Mouse (Mus musculus): ENCODE data around the gene Timm10b. TPM values are rescaled to one million over a fixed set of nuclear protein-coding genes. Genes with fewer than 3 reads are reported as not detected.

The Timm10b gene
- polyA plus RNA-seq (2012; rRNA removed): 151 and 194 TPM in 2 replicates

DNA sequence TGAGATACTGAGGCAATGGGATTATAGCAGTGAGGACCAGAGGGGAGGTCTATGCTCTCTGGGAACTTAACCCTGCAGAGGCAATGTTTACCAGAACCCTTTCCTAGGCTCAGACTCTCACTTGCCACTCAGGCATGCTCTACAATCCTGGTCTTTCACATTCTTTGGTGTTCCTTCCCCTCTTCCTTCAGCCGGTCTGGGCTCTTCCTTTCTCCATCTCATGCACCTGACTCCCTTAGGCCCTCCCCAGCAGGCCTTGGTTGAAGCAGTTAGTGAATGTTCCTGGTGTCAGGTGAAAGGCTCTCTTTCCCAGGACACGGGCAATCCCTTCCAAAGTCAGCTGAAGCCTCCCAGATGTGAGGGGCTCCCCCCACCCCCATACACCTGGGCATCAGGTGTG is at the start of gene Timm10b:
Timm10b (plus strand) TSS at position 301 of the 400 bp plus-strand sequence.
- H3K27ac ChIP-seq (ENCODE audit: control insufficient read depth, insufficient read depth, low read length): peak within 1 kb of the TSS; percentile 80
- peaks cover 11% of the 10 kb centered on the region for H3K4me1 ChIP-seq (replicated peaks; ENCODE audit: control insufficient read depth, insufficient read depth, low read length)
- WGBS: 2% methylated on average over 2 of the region's 2 CpGs
- no peaks in the 10 kb centered on the region for H3K27me3 ChIP-seq (ENCODE audit: control insufficient read depth, insufficient read depth, low read length)
- no peak for TF ChIP-seq CTCF (IDR thresholded peaks at IDR 0.05; ENCODE audit: borderline replicate concordance, control insufficient read depth, extremely low read depth, insufficient read depth, low read length, poor library complexity)
- no peak for TF ChIP-seq POLR2A (IDR thresholded peaks at IDR 0.05; ENCODE audit: control insufficient read depth, extremely low read depth, insufficient read depth, low read length, poor library complexity)
- peaks cover 4% of the 10 kb centered on the region; the same call in 1 of the 2 replicates for H3K36me3 ChIP-seq (ENCODE audit: control insufficient read depth, insufficient read depth, low read length)
- no peak for DNase-seq
- H3K4me3 ChIP-seq (ENCODE audit: control insufficient read depth, insufficient read depth, low read length): peak within 1 kb of the TSS; percentile 90

GRCm38 (mm10) chr7:105590097-105590496 is 49.8 kb upstream of the Timm10b start:
- DNase-seq: no peak
- TF ChIP-seq CTCF (IDR thresholded peaks at IDR 0.05; ENCODE audit: borderline replicate concordance, control insufficient read depth, extremely low read depth, insufficient read depth, low read length, poor library complexity): no peak
- WGBS: 93% methylated on average over 7 of the region's 7 CpGs

GRCm38 (mm10) chr7:105602860-105603623 is 36.8 kb upstream of the Timm10b start:
- Histone ChIP-seq H3K36me3 (ENCODE audit: control insufficient read depth, insufficient read depth, low read length) (no peaks in the 10 kb centered on the region), H3K4me1 (replicated peaks; ENCODE audit: control insufficient read depth, insufficient read depth, low read length) (no peaks in the 10 kb centered on the region), H3K27ac (ENCODE audit: control insufficient read depth, insufficient read depth, low read length) (no peak overlapping the region), H3K4me3 (ENCODE audit: control insufficient read depth, insufficient read depth, low read length) (no peak overlapping the region), H3K27me3 (ENCODE audit: control insufficient read depth, insufficient read depth, low read length) (no peaks in the 10 kb centered on the region)
- WGBS: 46% methylated on average over 9 of the region's 9 CpGs
- DNase-seq: peak; percentile 35
- TF ChIP-seq POLR2A (IDR thresholded peaks at IDR 0.05; ENCODE audit: control insufficient read depth, extremely low read depth, insufficient read depth, low read length, poor library complexity): no peak
- TF ChIP-seq CTCF (IDR thresholded peaks at IDR 0.05; ENCODE audit: borderline replicate concordance, control insufficient read depth, extremely low read depth, insufficient read depth, low read length, poor library complexity): 0 out of 2 replicates have a peak, but pooled peaks have one; percentile 34

More at GRCm38 (mm10) chr7:105590097-105590496, 49.8 kb upstream of the Timm10b start:
- H3K4me3 ChIP-seq (ENCODE audit: control insufficient read depth, insufficient read depth, low read length): no peak overlapping the region
- no peaks in the 10 kb centered on the region for H3K4me1 ChIP-seq (replicated peaks; ENCODE audit: control insufficient read depth, insufficient read depth, low read length)
- H3K36me3 ChIP-seq (ENCODE audit: control insufficient read depth, insufficient read depth, low read length): no peaks in the 10 kb centered on the region
- no peak overlapping the region for H3K27ac ChIP-seq (ENCODE audit: control insufficient read depth, insufficient read depth, low read length)
- no peaks in the 10 kb centered on the region for H3K27me3 ChIP-seq (ENCODE audit: control insufficient read depth, insufficient read depth, low read length)

GRCm38 (mm10) chr7:105608467-105608866 is 31.4 kb upstream of the Timm10b start:
- no peaks in the 10 kb centered on the region for H3K36me3 ChIP-seq (ENCODE audit: control insufficient read depth, insufficient read depth, low read length)
- no peak for DNase-seq
- H3K27ac ChIP-seq (ENCODE audit: control insufficient read depth, insufficient read depth, low read length): no peak overlapping the region
- no peaks in the 10 kb centered on the region for H3K27me3 ChIP-seq (ENCODE audit: control insufficient read depth, insufficient read depth, low read length)
- TF ChIP-seq POLR2A (IDR thresholded peaks at IDR 0.05; ENCODE audit: control insufficient read depth, extremely low read depth, insufficient read depth, low read length, poor library complexity) (no peak), CTCF (IDR thresholded peaks at IDR 0.05; ENCODE audit: borderline replicate concordance, control insufficient read depth, extremely low read depth, insufficient read depth, low read length, poor library complexity) (no peak)
- no peaks in the 10 kb centered on the region for H3K4me1 ChIP-seq (replicated peaks; ENCODE audit: control insufficient read depth, insufficient read depth, low read length)
- no peak overlapping the region for H3K4me3 ChIP-seq (ENCODE audit: control insufficient read depth, insufficient read depth, low read length)
- 60% methylated on average over 3 of the region's 3 CpGs for WGBS

DNA sequence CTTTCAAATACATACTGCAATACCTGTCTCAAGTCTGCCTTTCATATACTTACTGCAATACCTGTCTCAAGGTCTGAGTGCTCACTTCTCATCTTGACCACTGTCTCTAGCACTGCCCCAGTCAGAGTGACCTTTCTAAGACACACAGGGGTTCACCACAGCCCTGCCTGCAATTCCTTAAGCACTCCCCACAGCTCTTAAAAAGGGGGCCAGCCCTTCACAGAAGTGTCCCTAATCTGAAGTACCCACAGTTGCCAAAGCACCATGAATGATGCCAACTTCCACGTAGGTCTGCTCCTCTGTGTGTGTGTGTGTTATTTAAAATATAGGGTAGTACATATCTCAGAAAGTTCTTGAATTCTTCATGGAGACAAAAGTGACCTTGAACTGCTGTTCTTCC is 28.1 kb upstream of the Timm10b start:
- H3K4me3 ChIP-seq (ENCODE audit: control insufficient read depth, insufficient read depth, low read length): no peak overlapping the region
- no peak overlapping the region for H3K27ac ChIP-seq (ENCODE audit: control insufficient read depth, insufficient read depth, low read length)
- no peaks in the 10 kb centered on the region for H3K27me3 ChIP-seq (ENCODE audit: control insufficient read depth, insufficient read depth, low read length)
- no peak for TF ChIP-seq CTCF (IDR thresholded peaks at IDR 0.05; ENCODE audit: borderline replicate concordance, control insufficient read depth, extremely low read depth, insufficient read depth, low read length, poor library complexity)
- no peak for TF ChIP-seq POLR2A (IDR thresholded peaks at IDR 0.05; ENCODE audit: control insufficient read depth, extremely low read depth, insufficient read depth, low read length, poor library complexity)
- no peaks in the 10 kb centered on the region for H3K36me3 ChIP-seq (ENCODE audit: control insufficient read depth, insufficient read depth, low read length)
- whole genome bisulfite sequencing: 94% methylated on average over 1 of the region's 1 CpGs
- H3K4me1 ChIP-seq (replicated peaks; ENCODE audit: control insufficient read depth, insufficient read depth, low read length): 0 out of 2 replicates have a peak, but pooled peaks cover 2% of the 10 kb centered on the region
- DNase-seq: no peak

- no peak for DNase-seq
- H3K36me3 ChIP-seq (ENCODE audit: control insufficient read depth, insufficient read depth, low read length): no peaks in the 10 kb centered on the region
- 90% methylated on average over 1 of the region's 1 CpGs for WGBS
- H3K4me3 ChIP-seq (ENCODE audit: control insufficient read depth, insufficient read depth, low read length): no peak overlapping the region
- no peak overlapping the region for H3K27ac ChIP-seq (ENCODE audit: control insufficient read depth, insufficient read depth, low read length)
- H3K27me3 ChIP-seq (ENCODE audit: control insufficient read depth, insufficient read depth, low read length): no peaks in the 10 kb centered on the region
- TF ChIP-seq POLR2A (IDR thresholded peaks at IDR 0.05; ENCODE audit: control insufficient read depth, extremely low read depth, insufficient read depth, low read length, poor library complexity) (no peak), CTCF (IDR thresholded peaks at IDR 0.05; ENCODE audit: borderline replicate concordance, control insufficient read depth, extremely low read depth, insufficient read depth, low read length, poor library complexity) (no peak)
- H3K4me1 ChIP-seq (replicated peaks; ENCODE audit: control insufficient read depth, insufficient read depth, low read length): 0 out of 2 replicates have a peak, but pooled peaks cover 2% of the 10 kb centered on the region
Observed at GRCm38 (mm10) chr7:105614400-105614799, 25.5 kb upstream of the Timm10b start.

Data from thymus, adult 2 months (tissue).